8 mouse cellular contexts compared by ENCODE assay signal in genomic region chr2:131352747-131353563, GRCm38 (mm10). TPM values are rescaled to one million over a fixed set of nuclear protein-coding genes. Genes with fewer than 3 reads are reported as not detected.
DNase-seq lines count a peak whose midpoint lies in the region; ATAC-seq lines count a peak whose summit lies in the region.

TSS of gene Rnf24 (minus strand) at chr2:131352892.

- under 1% methylated on average over 54 of the region's 54 CpGs for WGBS in forebrain, embryonic 10.5 days
- WGBS in heart, embryonic 16.5 days = 1% methylated on average over 45 of the region's 54 CpGs
- WGBS in liver, embryonic 15.5 days (ENCODE audit: insufficient replicate concordance) = under 1% methylated on average over 54 of the region's 54 CpGs
- WGBS in neural tube, embryonic 12.5 days = 1% methylated on average over 54 of the region's 54 CpGs

- peak within 1 kb of the TSS; percentile 93 for H3K27ac ChIP-seq in forebrain, embryonic 10.5 days
- peak within 1 kb of the TSS; percentile 91 for H3K27ac ChIP-seq in heart, embryonic 16.5 days (ENCODE audit: low read length)
- peak within 1 kb of the TSS; percentile 75 for H3K27ac ChIP-seq in liver, embryonic 15.5 days (replicated peaks)
- peak within 1 kb of the TSS; percentile 96 for H3K27ac ChIP-seq in neural tube, embryonic 12.5 days

- H3K4me1 ChIP-seq in forebrain, embryonic 10.5 days = peaks cover 32% of the 10 kb centered on the region
- peaks cover 10% of the 10 kb centered on the region for H3K4me1 ChIP-seq in heart, embryonic 16.5 days (ENCODE audit: control insufficient read depth, insufficient read depth, low read length)
- H3K4me1 ChIP-seq in liver, embryonic 15.5 days (replicated peaks) = peaks cover 23% of the 10 kb centered on the region
- H3K4me1 ChIP-seq in neural tube, embryonic 12.5 days = 0 out of 2 replicates have a peak, but pooled peaks cover 12% of the 10 kb centered on the region

- peak within 1 kb of the TSS; percentile 97 for H3K4me2 ChIP-seq in heart, embryonic 16.5 days (ENCODE audit: low read depth, low read length)
- peak within 1 kb of the TSS; percentile 100 for H3K4me2 ChIP-seq in liver, embryonic 15.5 days
- H3K4me2 ChIP-seq in neural tube, embryonic 12.5 days (replicated peaks) = peak within 1 kb of the TSS; percentile 67

- H3K27me3 ChIP-seq in forebrain, embryonic 10.5 days (ENCODE audit: poor library complexity, severe bottlenecking) = no peaks in the 10 kb centered on the region
- H3K27me3 ChIP-seq in heart, embryonic 16.5 days (ENCODE audit: control insufficient read depth, insufficient read depth, low read length) = no peaks in the 10 kb centered on the region
- H3K27me3 ChIP-seq in liver, embryonic 15.5 days = peaks cover 25% of the 10 kb centered on the region
- no peaks in the 10 kb centered on the region for H3K27me3 ChIP-seq in neural tube, embryonic 12.5 days (replicated peaks)

- H3K4me3 ChIP-seq in forebrain, embryonic 10.5 days = peak within 1 kb of the TSS; percentile 91
- peak within 1 kb of the TSS; percentile 100 for H3K4me3 ChIP-seq in heart, embryonic 16.5 days (ENCODE audit: low read length)
- H3K4me3 ChIP-seq in liver, embryonic 15.5 days (replicated peaks) = peak within 1 kb of the TSS; percentile 91
- peak within 1 kb of the TSS; percentile 82 for H3K4me3 ChIP-seq in neural tube, embryonic 12.5 days

- H3K9me3 ChIP-seq in forebrain, embryonic 10.5 days = no peaks in the 10 kb centered on the region
- no peaks in the 10 kb centered on the region for H3K9me3 ChIP-seq in heart, embryonic 16.5 days (replicated peaks; ENCODE audit: control insufficient read depth, low read length)
- no peaks in the 10 kb centered on the region for H3K9me3 ChIP-seq in liver, embryonic 15.5 days (replicated peaks)
- no peaks in the 10 kb centered on the region for H3K9me3 ChIP-seq in neural tube, embryonic 12.5 days

- peak; percentile 92 for ATAC-seq in CD4-positive, CD25-positive, alpha-beta regulatory T cell, adult 4 months
- ATAC-seq in heart, embryonic 16.5 days (replicated peaks; ENCODE audit: extremely low read depth, insufficient read depth, low FRiP score) = peak; percentile 98
- ATAC-seq in liver, embryonic 15.5 days (ENCODE audit: insufficient read depth) = peak; percentile 95
- ATAC-seq in neural tube, embryonic 12.5 days (ENCODE audit: low FRiP score, low read depth) = peak; percentile 94

- peak; percentile 86 for DNase-seq in c-Kit-negative CD71-positive TER-119-positive erythroid progenitor cells, embryonic 14.5 days (ENCODE audit: low read depth, low spot score)
- peak; percentile 96 for DNase-seq in forebrain, embryonic 10.5 days (ENCODE audit: extremely low spot score, low spot score)
- DNase-seq in kidney, postnatal 36 days = peak; percentile 98 to 100
- peak; percentile 79 for DNase-seq in telencephalon, adult 2 months (ENCODE audit: low read depth, low spot score)

- H3K9ac ChIP-seq in heart, embryonic 16.5 days (ENCODE audit: low read length) = peak within 1 kb of the TSS; percentile 96
- H3K9ac ChIP-seq in liver, embryonic 15.5 days = peak within 1 kb of the TSS; percentile 86
- H3K9ac ChIP-seq in neural tube, embryonic 12.5 days = peak within 1 kb of the TSS; percentile 97

- H3K36me3 ChIP-seq in forebrain, embryonic 10.5 days (replicated peaks) = no peaks in the 10 kb centered on the region
- no peaks in the 10 kb centered on the region for H3K36me3 ChIP-seq in heart, embryonic 16.5 days (ENCODE audit: control insufficient read depth, insufficient read depth)
- H3K36me3 ChIP-seq in liver, embryonic 15.5 days (replicated peaks) = no peaks in the 10 kb centered on the region
- no peaks in the 10 kb centered on the region for H3K36me3 ChIP-seq in neural tube, embryonic 12.5 days

RNA-seq across cellular contexts. Expression of gene Rnf24, which starts in this region (rescaled TPM):
- polyA plus RNA-seq in CD4-positive, CD25-positive, alpha-beta regulatory T cell, adult 4 months (2017; shearing (Covaris generic)) = 1 to 10 TPM in 1 of 2 experiments, under 1 TPM in 1; 0.76 to 1.5 TPM
- polyA plus RNA-seq in forebrain, embryonic 10.5 days (2016; fragmentation: Nextera tagmentation; extraction: Ambion mirVana) = 7.5 and 7.7 TPM in 2 replicates
- polyA plus RNA-seq in heart, embryonic 16.5 days (2015; fragmentation: Nextera tagmentation; extraction: Ambion mirVana) = 1.7 and 2.0 TPM in 2 replicates
- polyA plus RNA-seq in liver, embryonic 15.5 days (2015; fragmentation: Nextera tagmentation; extraction: Ambion mirVana) = 0.48 and 0.67 TPM in 2 replicates
- 16.5 and 18.7 TPM in 2 replicates for polyA plus RNA-seq in neural tube, embryonic 12.5 days (2016; fragmentation: Nextera tagmentation; extraction: Ambion mirVana)

Comparison
In these comparisons a context has a peak if more than half of its experiments do, and no peak if none do; other contexts are left out.
1. Peak in every context shown above with its lines: DNase-seq, ATAC-seq, H3K4me3 ChIP-seq and H3K27ac ChIP-seq.
2. Peak in ATAC-seq, H3K4me3 ChIP-seq, H3K27ac ChIP-seq, H3K9ac ChIP-seq and H3K4me2 ChIP-seq in liver, embryonic 15.5 days; RNA of the gene not detected or under 1 TPM.